Mouse (Mus musculus) lung, embryonic 16.5 days (tissue): ENCODE measurements around the gene Plpp3. TPM values are rescaled to one million over a fixed set of nuclear protein-coding genes. Genes with fewer than 3 reads are reported as not detected.
A peak's percentile ranks its signal among the peaks of the same experiment; 100 is the strongest.

ENCODE experiments used
- ATAC-seq: fragments of 200-750 bp; cut with Nextera tagmentation; 2 replicates; pipeline ENCODE4 v1.8.0; 2017; ENCODE audit warnings: low read depth, mild to moderate bottlenecking, moderate library complexity
- H3K27ac ChIP-seq: fragments of 300-500 bp; sonication (generic); 2 replicates; pipeline ENCODE4 v1.5.1; 2014; ENCODE audit warnings: mild to moderate bottlenecking, control low read depth, low read length
- H3K27me3 ChIP-seq: fragments of 300-500 bp; sonication (generic); 2 replicates; pipeline ENCODE4 v1.6.1; 2014; ENCODE audit warnings: low read depth, low read length, mixed read lengths; ENCODE audit not compliant: control insufficient read depth, insufficient read depth
- H3K36me3 ChIP-seq: fragments of 300-500 bp; sonication (generic); 2 replicates; pipeline ENCODE4 v1.6.1; 2014; ENCODE audit warnings: low read length; ENCODE audit not compliant: control insufficient read depth, insufficient read depth
- H3K4me1 ChIP-seq: fragments of 300-500 bp; sonication (generic); replicated peaks from 2 replicates; pipeline ENCODE4 v1.6.1; 2014; ENCODE audit warnings: low read length, mixed read lengths; ENCODE audit not compliant: control insufficient read depth, insufficient read depth
- H3K4me2 ChIP-seq: fragments of 300-500 bp; sonication (generic); 2 replicates; pipeline ENCODE4 v1.6.1; 2014; ENCODE audit warnings: low read depth, low read length, control low read depth
- H3K4me3 ChIP-seq: fragments of 300-500 bp; sonication (generic); 2 replicates; pipeline ENCODE4 v1.5.1; 2014; ENCODE audit warnings: mild to moderate bottlenecking, low read length, control low read depth
- H3K9ac ChIP-seq: fragments of 300-500 bp; sonication (generic); 2 replicates; pipeline ENCODE4 v1.6.1; 2014; ENCODE audit warnings: low read length, control low read depth
- H3K9me3 ChIP-seq: fragments of 300-500 bp; sonication (generic); 2 replicates; pipeline ENCODE4 v1.6.1; 2016; ENCODE audit warnings: low read length; ENCODE audit not compliant: control insufficient read depth
- WGBS: fragments of 180-500 bp; shearing (Covaris S2); extraction: QIAGEN DNeasy Blood & Tissue Kit; methylation state at CpG from one replicate; pipeline ENCODE4 v1.1.7; 2014; 5-methylcytosine and 5-hydroxymethylcytosine counted together
- polyA plus RNA-seq: library from polyadenylated mRNA; unstranded; fragments of >200 nt; fragmentation: Nextera tagmentation; extraction: Ambion mirVana; gene quantifications from 2 replicates; pipeline ENCODE4 v1.2.1, GENCODE M21; 2015

Gene Plpp3
- polyA plus RNA-seq, 1 experiment from 2014 or later, result 94.2 TPM

DNA sequence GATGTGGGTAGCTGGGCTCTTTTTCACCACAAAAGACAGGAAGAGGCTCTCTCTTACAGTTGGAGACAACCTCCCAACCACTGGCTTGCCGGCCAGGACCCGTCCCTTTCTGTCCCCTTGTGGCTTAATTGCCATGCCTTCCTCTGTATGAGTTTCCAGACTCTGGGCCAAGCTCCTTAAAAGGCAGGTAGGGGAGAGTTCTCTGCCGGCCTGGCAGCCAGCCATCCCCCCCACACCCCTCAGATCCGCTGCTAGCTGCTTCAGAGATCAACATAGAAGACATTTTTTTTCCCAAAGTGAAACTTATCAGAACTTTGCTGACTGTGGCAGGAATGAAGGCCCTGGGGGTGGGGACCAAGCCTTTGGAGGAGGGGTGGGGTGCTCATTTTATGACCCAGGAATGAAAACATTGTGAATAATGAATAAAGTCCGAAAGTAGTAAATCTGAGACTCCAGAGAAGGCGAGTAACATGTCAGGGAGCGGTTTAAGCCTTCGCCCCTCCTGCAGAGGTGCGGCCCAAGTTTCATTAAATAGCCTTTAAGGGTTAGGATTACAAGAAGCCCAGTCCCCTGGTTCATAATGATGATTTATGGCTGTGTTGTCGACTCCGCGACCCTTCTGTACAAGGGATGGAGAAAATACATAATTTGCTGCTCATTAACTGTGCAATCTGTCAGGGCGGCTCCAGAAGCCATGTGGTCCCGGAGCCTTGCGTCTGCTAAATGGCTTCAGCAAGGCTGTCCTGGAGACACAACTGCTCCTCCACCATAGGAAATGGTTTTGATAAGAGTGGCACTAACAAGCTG lies 48.1 kb downstream of the Plpp3 start:
- peak; percentile 72 for ATAC-seq
- 46% methylated on average over 15 of the region's 15 CpGs for WGBS
- peak overlapping the region; percentile 72 for H3K27ac ChIP-seq
- H3K4me1 ChIP-seq, result peaks cover 45% of the 10 kb centered on the region
- peak overlapping the region; percentile 25; the same call in 1 of the 2 replicates for H3K4me2 ChIP-seq
- H3K27me3 ChIP-seq, result no peaks in the 10 kb centered on the region
- H3K9me3 ChIP-seq, result no peaks in the 10 kb centered on the region
- peaks cover 11% of the 10 kb centered on the region; the same call in 1 of the 2 replicates for H3K36me3 ChIP-seq
- peak overlapping the region; percentile 16; the same call in 1 of the 2 replicates for H3K9ac ChIP-seq
- H3K4me3 ChIP-seq, result no peak overlapping the region

DNA sequence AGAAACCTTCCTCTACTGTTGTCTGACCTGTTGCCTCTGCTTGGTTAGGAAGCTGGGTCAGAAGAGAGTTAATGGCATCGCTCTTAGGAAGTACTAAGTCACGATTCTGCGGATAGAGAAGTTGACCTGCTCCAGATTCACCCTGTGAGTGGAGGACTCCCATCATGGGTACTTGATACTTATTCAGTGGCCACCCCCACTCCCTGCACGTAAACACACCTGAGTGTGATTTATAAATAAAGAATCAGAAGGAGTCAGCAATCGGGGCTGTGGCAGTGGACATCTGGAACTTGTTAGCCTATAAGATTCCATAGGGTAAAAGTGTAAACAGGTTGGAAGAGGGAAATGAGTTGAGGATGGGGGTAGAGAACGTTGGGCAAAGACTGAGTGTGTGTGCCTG lies 49.0 kb downstream of the Plpp3 start:
- Histone ChIP-seq H3K9ac (no peak overlapping the region), H3K4me3 (no peak overlapping the region), H3K9me3 (no peaks in the 10 kb centered on the region), H3K36me3 (peaks cover 11% of the 10 kb centered on the region; the same call in 1 of the 2 replicates), H3K27me3 (no peaks in the 10 kb centered on the region), H3K4me1 (peaks cover 45% of the 10 kb centered on the region), H3K27ac (no peak overlapping the region), H3K4me2 (no peak overlapping the region)
- no peak for ATAC-seq
- 48% methylated on average over 6 of the region's 6 CpGs for WGBS

DNA sequence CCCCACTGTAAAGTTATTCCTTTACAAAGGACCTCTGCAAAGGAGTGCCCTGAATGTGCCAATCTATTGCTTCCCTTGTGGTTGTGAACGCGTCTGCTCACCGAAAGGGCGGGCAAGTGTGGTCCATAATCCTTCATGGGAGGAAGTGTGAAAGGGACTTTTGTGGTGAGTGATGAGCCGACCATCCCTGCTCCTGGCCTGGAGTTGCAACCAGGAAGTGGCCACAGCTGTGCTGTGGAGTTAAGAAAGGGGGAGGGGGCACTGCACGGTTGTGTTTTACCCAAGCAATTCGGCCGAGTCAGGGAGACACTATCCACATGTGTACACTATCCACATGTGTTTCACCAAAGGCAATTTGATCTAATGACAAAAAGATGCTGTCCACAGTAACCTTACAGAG lies 49.8 kb downstream of the Plpp3 start:
- Histone ChIP-seq H3K4me3 (no peak overlapping the region), H3K4me2 (no peak overlapping the region), H3K9me3 (no peaks in the 10 kb centered on the region), H3K9ac (no peak overlapping the region), H3K27ac (no peak overlapping the region), H3K4me1 (peaks cover 42% of the 10 kb centered on the region), H3K27me3 (no peaks in the 10 kb centered on the region), H3K36me3 (peaks cover 11% of the 10 kb centered on the region; the same call in 1 of the 2 replicates)
- ATAC-seq, result peak; percentile 44; the same call in 1 of the 2 replicates
- 37% methylated on average over 8 of the region's 8 CpGs for WGBS

DNA sequence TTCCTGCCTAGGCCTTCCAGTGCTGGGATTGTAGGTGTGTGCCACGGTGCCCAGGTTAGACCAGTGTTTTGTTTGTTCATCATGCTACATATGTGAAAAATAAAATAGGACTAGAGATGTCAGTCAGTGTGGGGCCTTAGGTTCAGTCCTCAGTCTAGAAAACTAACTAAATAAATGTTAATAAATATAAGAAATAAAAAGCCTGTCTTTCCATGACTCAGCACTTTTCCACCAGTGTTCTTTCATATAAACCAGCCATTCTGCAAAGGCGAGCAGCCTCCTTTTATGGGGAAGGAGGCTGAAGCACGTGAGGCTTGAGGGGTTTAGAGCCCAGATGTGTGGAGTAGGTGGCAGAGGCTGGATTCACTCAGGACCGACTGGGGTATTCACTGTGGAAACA lies 50.5 kb downstream of the Plpp3 start:
- Histone ChIP-seq H3K9me3 (no peaks in the 10 kb centered on the region), H3K4me2 (no peak overlapping the region), H3K36me3 (peaks cover 11% of the 10 kb centered on the region; the same call in 1 of the 2 replicates), H3K4me3 (no peak overlapping the region), H3K27me3 (no peaks in the 10 kb centered on the region), H3K4me1 (peaks cover 41% of the 10 kb centered on the region), H3K27ac (no peak overlapping the region), H3K9ac (no peak overlapping the region)
- ATAC-seq, result no peak
- 90% methylated on average over 4 of the region's 4 CpGs for WGBS

- no peak overlapping the region for H3K9ac ChIP-seq
Observed at GRCm38 (mm10) chr4:105208977-105209376, 51.8 kb downstream of the Plpp3 start.

GRCm38 (mm10) chr4:105213314-105213713 lies 56.2 kb downstream of the Plpp3 start:
- peaks cover 11% of the 10 kb centered on the region for H3K36me3 ChIP-seq
- H3K9me3 ChIP-seq, result no peaks in the 10 kb centered on the region
- no peak overlapping the region for H3K9ac ChIP-seq
- H3K27me3 ChIP-seq, result no peaks in the 10 kb centered on the region
- H3K4me3 ChIP-seq, result no peak overlapping the region
- peaks cover 13% of the 10 kb centered on the region for H3K4me1 ChIP-seq
- H3K4me2 ChIP-seq, result no peak overlapping the region
- ATAC-seq, result no peak
- H3K27ac ChIP-seq, result no peak overlapping the region

More at GRCm38 (mm10) chr4:105208977-105209376, 51.8 kb downstream of the Plpp3 start:
- no peak overlapping the region for H3K4me3 ChIP-seq
- H3K4me1 ChIP-seq, result peaks cover 34% of the 10 kb centered on the region
- 83% methylated on average over 5 of the region's 5 CpGs for WGBS
- no peak overlapping the region for H3K27ac ChIP-seq
- H3K9me3 ChIP-seq, result no peaks in the 10 kb centered on the region
- peaks cover 11% of the 10 kb centered on the region; the same call in 1 of the 2 replicates for H3K36me3 ChIP-seq
- ATAC-seq, result no peak
- no peak overlapping the region for H3K4me2 ChIP-seq
- no peaks in the 10 kb centered on the region for H3K27me3 ChIP-seq

DNA sequence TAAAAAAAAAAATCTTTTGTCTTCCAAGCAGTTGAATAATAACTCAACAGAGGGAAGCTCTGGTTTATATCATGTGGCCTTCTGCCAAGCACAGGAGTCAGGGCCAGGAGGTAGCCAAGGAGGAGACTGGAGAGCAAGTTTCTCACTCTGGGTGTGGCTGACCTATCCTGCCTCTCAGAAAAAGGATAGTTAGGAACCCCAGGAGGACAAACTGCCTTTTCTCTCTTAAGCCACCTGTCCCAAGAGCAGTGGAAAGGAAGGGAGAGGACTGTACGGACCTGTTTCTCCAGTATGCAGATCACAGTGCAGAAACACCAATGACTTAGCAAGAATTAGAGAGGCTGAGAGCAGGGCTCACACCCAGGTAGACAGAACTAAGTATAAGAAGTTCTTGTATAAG lies 57.3 kb downstream of the Plpp3 start:
- Histone ChIP-seq H3K4me3 (no peak overlapping the region), H3K9ac (no peak overlapping the region), H3K9me3 (no peaks in the 10 kb centered on the region), H3K27ac (peak overlapping the region; percentile 60), H3K4me1 (peaks cover 13% of the 10 kb centered on the region), H3K4me2 (no peak overlapping the region), H3K36me3 (peaks cover 4% of the 10 kb centered on the region), H3K27me3 (no peaks in the 10 kb centered on the region)
- peak; percentile 68 for ATAC-seq
- WGBS, result 41% methylated on average over 1 of the region's 1 CpGs

GRCm38 (mm10) chr4:105215726-105216410 lies 58.7 kb downstream of the Plpp3 start:
- no peak overlapping the region for H3K4me2 ChIP-seq
- 0 out of 2 replicates have a peak, but pooled peaks have one; percentile 29 for ATAC-seq
- H3K27ac ChIP-seq, result peak overlapping the region; percentile 9
- H3K36me3 ChIP-seq, result peaks cover 8% of the 10 kb centered on the region
- H3K9me3 ChIP-seq, result no peaks in the 10 kb centered on the region
- no peaks in the 10 kb centered on the region for H3K27me3 ChIP-seq
- H3K9ac ChIP-seq, result no peak overlapping the region
- peaks cover 13% of the 10 kb centered on the region for H3K4me1 ChIP-seq
- WGBS, result 69% methylated on average over 12 of the region's 12 CpGs
- no peak overlapping the region for H3K4me3 ChIP-seq

- H3K27ac ChIP-seq, result no peak overlapping the region
- 63% methylated on average over 10 of the region's 10 CpGs for WGBS
- H3K9me3 ChIP-seq, result no peaks in the 10 kb centered on the region
- peaks cover 13% of the 10 kb centered on the region for H3K4me1 ChIP-seq
- no peak overlapping the region for H3K4me2 ChIP-seq
- H3K27me3 ChIP-seq, result no peaks in the 10 kb centered on the region
- ATAC-seq, result no peak
- H3K4me3 ChIP-seq, result no peak overlapping the region
- no peak overlapping the region for H3K9ac ChIP-seq
- H3K36me3 ChIP-seq, result peaks cover 19% of the 10 kb centered on the region
Observed at GRCm38 (mm10) chr4:105218202-105218601, 61.1 kb downstream of the Plpp3 start.
